Mouse (Mus musculus) limb, embryonic 14.5 days (tissue): ENCODE measurements around the gene Gm49383. TPM values are rescaled to one million over a fixed set of nuclear protein-coding genes. Genes with fewer than 3 reads are reported as not detected.

Experiments
- ATAC-seq: fragments of 200-750 bp; cut with Nextera tagmentation; 2 replicates; pipeline ENCODE4 v1.8.0; 2017; ENCODE audit warnings: low read depth, moderate number of reproducible peaks, moderate TSS enrichment; ENCODE audit not compliant: low FRiP score
- DNase-seq: peaks from one replicate; pipeline ENCODE4 v3.0.0-alpha.2; 2015; ENCODE audit warnings: low spot score
- H3K27ac ChIP-seq: fragments of 300-500 bp; sonication (generic); replicated peaks from 2 replicates; pipeline ENCODE4 v1.5.1; 2014; ENCODE audit warnings: low read depth, mild to moderate bottlenecking, low read length, moderate library complexity, mixed read lengths
- H3K27me3 ChIP-seq: fragments of 300-500 bp; sonication (generic); 2 replicates; pipeline ENCODE4 v1.6.1; 2014; ENCODE audit warnings: low read length, mixed read lengths; ENCODE audit not compliant: control insufficient read depth, insufficient read depth
- H3K36me3 ChIP-seq: fragments of 300-500 bp; sonication (generic); 2 replicates; pipeline ENCODE4 v1.6.1; 2014; ENCODE audit warnings: mild to moderate bottlenecking, low read length, moderate library complexity, mixed read lengths; ENCODE audit not compliant: control insufficient read depth, insufficient read depth
- H3K4me1 ChIP-seq: fragments of 300-500 bp; sonication (generic); 2 replicates; pipeline ENCODE4 v1.6.1; 2014; ENCODE audit warnings: antibody characterized with exemption, low read length, mixed read lengths; ENCODE audit not compliant: control insufficient read depth, insufficient read depth
- H3K4me2 ChIP-seq: fragments of 300-500 bp; sonication (generic); replicated peaks from 2 replicates; pipeline ENCODE4 v1.6.1; 2014; ENCODE audit warnings: low read depth, mild to moderate bottlenecking, low read length, moderate library complexity; ENCODE audit not compliant: severe bottlenecking
- H3K4me3 ChIP-seq: fragments of 300-500 bp; sonication (generic); replicated peaks from 2 replicates; pipeline ENCODE4 v1.5.1; 2014; ENCODE audit warnings: low read length
- H3K9ac ChIP-seq: fragments of 300-500 bp; sonication (generic); 2 replicates; pipeline ENCODE4 v1.6.1; 2014; ENCODE audit warnings: mild to moderate bottlenecking, low read depth, low read length, moderate library complexity; ENCODE audit not compliant: severe bottlenecking
- H3K9me3 ChIP-seq: fragments of 300-500 bp; sonication (generic); 2 replicates; pipeline ENCODE4 v1.6.1; 2016; ENCODE audit warnings: low read length; ENCODE audit not compliant: control insufficient read depth
- POLR2A ChIP-seq: fragments of 200-500 bp; IDR thresholded peaks from 2 replicates; pipeline ENCODE4 v1.8.0; 2012; ENCODE audit warnings: inconsistent platforms, mild to moderate bottlenecking, moderate library complexity, borderline replicate concordance; ENCODE audit not compliant: insufficient read depth, insufficient read length; ENCODE audit errors: extremely low read depth
- WGBS: fragments of 180-500 bp; shearing (Covaris S2); extraction: QIAGEN DNeasy Blood & Tissue Kit; methylation state at CpG from one replicate; pipeline ENCODE4 v1.1.7; 2014; 5-methylcytosine and 5-hydroxymethylcytosine counted together
- polyA plus RNA-seq, 2 experiments: library from polyadenylated mRNA; depleted of rRNA in 1 of 2; stranded (reverse) in 1 of 2; unstranded in 1 of 2; fragments of >200 nt; fragmentation: Nextera tagmentation in 1 of 2; extraction: Ambion mirVana in 1 of 2; gene quantifications; 2 replicates each; pipeline versions ENCODE4 v1.2.1 to v1.2.3; 2012 to 2014

Gm49383 gene
- polyA plus RNA-seq, 2 experiments = 7.6 to 21.8 TPM

DNA sequence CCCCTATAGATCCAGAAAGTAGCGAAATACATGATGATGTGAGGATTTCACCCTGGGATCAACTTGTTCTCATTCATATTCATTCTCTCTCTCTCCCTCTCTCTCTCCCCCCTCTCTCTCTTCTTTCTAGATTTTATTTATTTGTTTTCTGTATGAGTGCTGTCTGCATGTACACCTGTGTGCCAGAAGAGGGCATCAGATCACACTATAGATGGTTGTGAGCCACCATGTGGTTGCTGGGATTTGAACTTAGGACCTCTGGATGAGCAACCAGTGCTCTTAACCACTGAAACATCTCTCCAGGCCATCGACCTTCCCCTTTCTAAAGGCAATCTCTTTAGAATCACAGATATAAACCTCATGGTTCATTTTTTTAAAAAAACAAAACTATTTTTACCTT lies 11.6 kb upstream of the Gm49383 start:
- DNase-seq (no peak), ATAC-seq (no peak)
- H3K4me2 ChIP-seq = no peak overlapping the region
- peaks cover 44% of the 10 kb centered on the region for H3K36me3 ChIP-seq
- no peaks in the 10 kb centered on the region for H3K27me3 ChIP-seq
- TF ChIP-seq POLR2A = no peak
- H3K27ac ChIP-seq = no peak overlapping the region
- no peaks in the 10 kb centered on the region for H3K4me1 ChIP-seq
- H3K4me3 ChIP-seq = no peak overlapping the region
- WGBS = 87% methylated on average over 2 of the region's 2 CpGs
- H3K9me3 ChIP-seq = no peaks in the 10 kb centered on the region
- no peak overlapping the region for H3K9ac ChIP-seq

DNA sequence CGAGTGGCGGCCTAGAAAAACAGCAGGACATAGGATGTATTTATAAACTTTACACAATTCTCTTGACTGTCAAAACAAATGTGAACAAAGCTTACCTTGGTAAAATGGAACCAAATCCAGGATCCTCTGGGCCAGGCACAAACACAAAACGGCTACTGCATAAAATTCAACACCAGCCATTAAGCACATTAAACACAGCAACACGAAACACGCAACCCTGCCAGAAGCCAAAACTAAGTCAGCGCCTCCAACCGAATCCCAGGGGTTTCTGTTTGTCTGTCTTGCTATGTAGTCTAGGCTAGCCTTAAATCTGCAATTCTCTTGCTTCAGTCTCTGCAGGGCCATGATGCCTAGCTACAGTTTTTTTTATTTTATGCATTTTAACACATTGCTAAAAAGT lies 11.0 kb upstream of the Gm49383 start:
- Histone ChIP-seq H3K4me1 (no peaks in the 10 kb centered on the region), H3K4me2 (no peak overlapping the region), H3K36me3 (peaks cover 45% of the 10 kb centered on the region), H3K27ac (no peak overlapping the region), H3K9ac (no peak overlapping the region), H3K9me3 (no peaks in the 10 kb centered on the region), H3K4me3 (no peak overlapping the region), H3K27me3 (no peaks in the 10 kb centered on the region)
- WGBS = 89% methylated on average over 7 of the region's 7 CpGs
- DNase-seq (no peak), ATAC-seq (no peak)
- TF ChIP-seq POLR2A = no peak

DNA sequence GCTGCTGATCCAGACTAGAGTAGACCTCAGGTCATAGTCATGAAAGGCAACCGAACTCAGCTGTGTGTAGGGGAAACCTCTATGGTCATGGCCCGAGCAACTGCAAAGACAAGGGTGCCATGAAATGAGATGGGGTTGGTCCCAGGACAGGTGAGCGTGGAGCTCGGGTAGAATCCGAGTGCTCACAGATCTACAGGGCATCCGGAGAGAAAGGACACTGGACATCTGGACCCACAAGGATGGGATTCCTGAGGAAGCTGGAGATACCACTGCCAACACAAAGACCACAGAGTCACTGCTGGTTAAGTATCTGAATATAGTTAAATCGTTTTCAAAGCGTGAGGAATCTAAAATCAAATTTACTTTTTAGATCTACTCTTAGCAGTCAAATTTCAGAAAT lies 10.5 kb upstream of the Gm49383 start:
- Histone ChIP-seq H3K4me3 (no peak overlapping the region), H3K9ac (no peak overlapping the region), H3K9me3 (no peaks in the 10 kb centered on the region), H3K27me3 (no peaks in the 10 kb centered on the region), H3K27ac (no peak overlapping the region), H3K4me1 (no peaks in the 10 kb centered on the region), H3K36me3 (peaks cover 42% of the 10 kb centered on the region), H3K4me2 (no peak overlapping the region)
- ATAC-seq = no peak
- TF ChIP-seq POLR2A = no peak
- WGBS = 93% methylated on average over 8 of the region's 8 CpGs
- no peak for DNase-seq

DNA sequence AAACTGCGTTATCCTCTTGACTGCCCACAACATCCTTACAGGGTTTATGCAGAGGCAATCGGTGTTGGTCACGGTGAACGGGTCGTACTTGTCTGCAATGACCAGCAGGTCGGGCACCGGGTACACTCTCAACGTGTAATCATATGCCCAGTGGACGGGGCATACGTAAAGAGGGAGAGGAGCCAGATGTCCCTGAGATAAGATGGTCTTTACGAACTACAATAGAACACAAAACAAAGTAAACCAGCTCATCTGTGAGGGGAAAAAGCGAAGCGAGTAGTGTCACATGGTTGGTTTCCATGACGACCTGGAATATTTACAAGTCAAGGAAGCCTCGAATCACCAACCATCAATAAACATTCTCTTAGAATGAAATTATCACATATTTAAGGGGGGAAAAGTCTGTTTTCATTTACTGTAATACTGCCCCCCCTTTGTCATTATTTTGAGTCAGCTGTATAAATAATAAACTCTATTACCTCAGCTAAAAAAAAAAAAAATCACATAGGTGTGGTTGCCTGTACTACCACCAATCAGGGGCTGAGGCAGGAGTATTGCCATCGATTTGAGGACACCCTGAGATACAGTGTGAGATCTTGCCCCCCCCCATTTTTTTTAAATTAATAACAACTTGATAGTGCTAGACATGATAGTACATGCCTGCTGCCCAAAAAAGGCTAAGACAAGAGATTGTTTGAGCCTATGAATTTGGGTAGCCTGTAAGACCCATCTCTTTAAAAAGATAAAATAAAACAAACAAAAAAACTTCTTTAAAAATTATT lies 7.3 kb upstream of the Gm49383 start, which contains the start of gene Gm49384:
Gm49384 (minus strand) TSS at position 216 of the 782 bp plus-strand sequence.
- Histone ChIP-seq H3K4me2 (no peak within 1 kb of the TSS), H3K9me3 (no peaks in the 10 kb centered on the region), H3K27ac (no peak within 1 kb of the TSS), H3K4me3 (no peak within 1 kb of the TSS), H3K9ac (no peak within 1 kb of the TSS), H3K27me3 (no peaks in the 10 kb centered on the region), H3K4me1 (no peaks in the 10 kb centered on the region; the same call in 1 of the 2 replicates), H3K36me3 (peaks cover 45% of the 10 kb centered on the region)
- ATAC-seq = no peak
- WGBS = 86% methylated on average over 16 of the region's 16 CpGs
- no peak for TF ChIP-seq POLR2A
- DNase-seq = no peak

DNA sequence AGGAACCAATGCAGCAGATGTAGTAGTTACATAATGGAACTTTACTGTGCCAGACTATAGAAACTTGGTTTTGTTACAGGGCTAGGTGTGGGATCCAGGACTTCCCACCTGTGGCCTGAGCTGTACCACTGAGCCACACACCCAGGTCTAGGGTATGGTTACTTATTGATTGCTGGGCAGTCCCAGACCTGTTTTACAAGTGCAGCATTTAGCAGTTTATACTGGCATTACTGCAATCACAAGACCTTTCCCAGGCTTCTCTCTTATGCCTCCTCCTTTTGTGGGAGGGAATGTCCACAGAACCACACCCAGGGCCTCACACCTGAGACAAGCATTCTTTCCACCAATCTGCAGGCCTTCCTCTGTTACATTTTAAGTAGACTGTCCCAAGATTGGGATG lies 2.1 kb upstream of the Gm49383 start:
- no peak for ATAC-seq
- Histone ChIP-seq H3K27ac (no peak overlapping the region), H3K9ac (no peak overlapping the region), H3K4me2 (peak overlapping the region; percentile 90; the same call in 1 of the 2 replicates), H3K27me3 (no peaks in the 10 kb centered on the region), H3K4me3 (0 out of 2 replicates have a peak overlapping the region, but pooled peaks have one; percentile 95), H3K36me3 (peaks cover 31% of the 10 kb centered on the region), H3K4me1 (peaks cover 16% of the 10 kb centered on the region), H3K9me3 (no peaks in the 10 kb centered on the region)
- no peak for DNase-seq
- TF ChIP-seq POLR2A = no peak
